Mouse (Mus musculus): ENCODE measurements at regions not wholly inside any gene's neighbourhood (a gene's known extent, or its start where the extent isn't known, plus 50 kb on each side); places are given as distances from the start of the nearest gene placed in this dataset.

GRCm38 (mm10) chr4:58647761-58648295 lies 94.1 kb upstream of the Lpar1 start:
- H3K4me3 ChIP-seq = no peak overlapping the region
- no peak for TF ChIP-seq CTCF (IDR thresholded peaks at IDR 0.05)
- intact Hi-C loops (cut with DNase I) = no loop called here
- no peak overlapping the region for H3K27ac ChIP-seq
- no peak for DNase-seq (ENCODE audit: extremely low spot score in 1 of 2, low spot score in 2 of 2)

DNA sequence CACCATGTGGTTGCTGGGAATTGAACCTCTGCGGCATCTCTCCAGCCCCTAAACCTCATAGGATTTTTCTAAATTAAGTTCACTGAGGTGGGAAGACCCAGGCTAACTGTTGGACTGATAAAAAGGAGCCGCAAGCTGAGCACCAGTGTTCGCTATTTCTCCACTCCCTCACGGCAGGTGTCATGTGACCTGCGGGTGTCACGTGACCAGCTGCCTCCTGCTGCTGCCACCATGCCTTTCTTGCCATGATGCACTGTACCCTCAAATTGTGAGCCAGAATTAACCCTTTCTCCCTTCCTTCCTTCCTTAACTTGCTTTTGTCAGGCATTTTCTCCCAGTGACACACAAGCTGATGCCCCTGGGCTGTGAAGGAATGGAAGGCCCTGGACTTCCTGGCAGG lies 93.1 kb upstream of the Lpar1 start:
- intact Hi-C loops (cut with DNase I) = no loop called here
- TF ChIP-seq CTCF (IDR thresholded peaks at IDR 0.05) = no peak
- no peak for DNase-seq (ENCODE audit: extremely low spot score in 1 of 2, low spot score in 2 of 2)

GRCm38 (mm10) chr4:58643371-58643770 lies 89.7 kb upstream of the Lpar1 start:
- intact Hi-C loops (cut with DNase I) = loop anchor here (5.0 kb wide), 2 partner anchors 94 to 241 kb away; no protein-coding TSS in a partner anchor
- TF ChIP-seq CTCF (IDR thresholded peaks at IDR 0.05) = no peak
- no peak overlapping the region for H3K27ac ChIP-seq
- H3K4me3 ChIP-seq = no peak overlapping the region
- no peak for DNase-seq (ENCODE audit: extremely low spot score in 1 of 2, low spot score in 2 of 2)

More for the DNA sequence above, 93.1 kb upstream of the Lpar1 start:
- Histone ChIP-seq H3K27ac (no peak overlapping the region), H3K4me3 (no peak overlapping the region)

GRCm38 (mm10) chr4:58642236-58642635 lies 88.5 kb upstream of the Lpar1 start:
- peak; percentile 14 for DNase-seq (ENCODE audit: extremely low spot score in 1 of 2, low spot score in 2 of 2)
- Histone ChIP-seq H3K4me3 (no peak overlapping the region), H3K27ac (no peak overlapping the region)
- intact Hi-C loops (cut with DNase I) = loop anchor here (5.0 kb wide), 2 partner anchors 95 to 240 kb away; no protein-coding TSS in a partner anchor
- no peak for TF ChIP-seq CTCF (IDR thresholded peaks at IDR 0.05)

DNA sequence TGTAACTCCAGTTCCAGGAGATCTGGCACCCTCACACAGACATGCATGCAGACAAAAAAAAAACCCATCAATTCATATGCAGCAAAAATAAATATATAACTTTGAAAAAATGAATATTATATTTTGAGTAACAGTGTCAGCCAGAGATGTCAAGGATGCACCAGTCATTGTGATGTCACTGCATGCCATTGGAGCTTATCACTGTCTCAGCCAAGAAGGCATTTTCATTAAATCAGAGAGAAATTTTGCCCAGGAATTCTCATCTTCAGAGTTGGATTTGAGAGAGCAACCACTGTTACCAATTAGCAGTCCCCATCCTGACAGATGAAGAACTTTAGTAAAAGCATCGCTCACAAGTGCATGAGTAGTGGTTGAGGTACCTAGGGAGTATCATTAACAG lies 79.0 kb upstream of the Lpar1 start:
- TF ChIP-seq CTCF (IDR thresholded peaks at IDR 0.05) = no peak
- DNase-seq (ENCODE audit: extremely low spot score in 1 of 2, low spot score in 2 of 2) = no peak
- intact Hi-C loops (cut with DNase I) = no loop called here
- H3K27ac ChIP-seq = no peak overlapping the region
- no peak overlapping the region for H3K4me3 ChIP-seq

GRCm38 (mm10) chr4:58631415-58631814 lies 77.7 kb upstream of the Lpar1 start:
- no peak overlapping the region for H3K27ac ChIP-seq
- DNase-seq (ENCODE audit: extremely low spot score in 1 of 2, low spot score in 2 of 2) = no peak
- intact Hi-C loops (cut with DNase I) = no loop called here
- no peak for TF ChIP-seq CTCF (IDR thresholded peaks at IDR 0.05)
- H3K4me3 ChIP-seq = no peak overlapping the region

- Histone ChIP-seq H3K27ac (no peak overlapping the region), H3K4me3 (no peak overlapping the region)
- no peak for TF ChIP-seq CTCF (IDR thresholded peaks at IDR 0.05)
- intact Hi-C loops (cut with DNase I) = no loop called here
- no peak for DNase-seq (ENCODE audit: extremely low spot score in 1 of 2, low spot score in 2 of 2)
Observed at GRCm38 (mm10) chr4:58627021-58627420, 73.3 kb upstream of the Lpar1 start.

GRCm38 (mm10) chr4:58624059-58624458 lies 70.4 kb upstream of the Lpar1 start:
- DNase-seq (ENCODE audit: extremely low spot score in 1 of 2, low spot score in 2 of 2) = no peak
- Histone ChIP-seq H3K4me3 (no peak overlapping the region), H3K27ac (no peak overlapping the region)
- TF ChIP-seq CTCF (IDR thresholded peaks at IDR 0.05) = peak; percentile 10; the same call in 1 of the 2 replicates
- intact Hi-C loops (cut with DNase I) = no loop called here

DNA sequence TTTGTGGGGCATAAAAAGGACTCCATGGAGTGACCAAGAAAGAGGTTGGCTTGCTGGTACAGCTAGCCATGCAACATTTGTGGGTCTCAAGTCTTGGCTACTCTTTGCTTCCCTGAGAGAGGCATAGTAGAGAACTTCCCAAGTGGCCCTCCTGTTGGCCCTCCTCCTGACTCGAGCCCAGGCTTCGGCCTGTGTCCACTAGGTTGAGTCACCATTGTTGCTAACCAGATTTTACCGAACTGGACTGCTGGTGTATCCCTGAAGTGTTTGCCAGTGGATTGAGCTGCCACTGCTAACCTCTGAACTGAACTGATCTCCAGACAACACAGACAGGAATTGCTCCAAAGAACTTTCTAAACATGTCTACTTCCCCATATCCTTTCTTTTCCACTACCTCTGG lies 66.9 kb upstream of the Lpar1 start:
- no peak for DNase-seq (ENCODE audit: extremely low spot score in 1 of 2, low spot score in 2 of 2)
- no peak overlapping the region for H3K27ac ChIP-seq
- intact Hi-C loops (cut with DNase I) = no loop called here
- no peak overlapping the region for H3K4me3 ChIP-seq
- TF ChIP-seq CTCF (IDR thresholded peaks at IDR 0.05) = no peak

GRCm38 (mm10) chr4:58617261-58617660 lies 63.6 kb upstream of the Lpar1 start:
- intact Hi-C loops (cut with DNase I) = no loop called here
- no peak for DNase-seq (ENCODE audit: extremely low spot score in 1 of 2, low spot score in 2 of 2)
- Histone ChIP-seq H3K27ac (no peak overlapping the region), H3K4me3 (no peak overlapping the region)
- no peak for TF ChIP-seq CTCF (IDR thresholded peaks at IDR 0.05)

DNA sequence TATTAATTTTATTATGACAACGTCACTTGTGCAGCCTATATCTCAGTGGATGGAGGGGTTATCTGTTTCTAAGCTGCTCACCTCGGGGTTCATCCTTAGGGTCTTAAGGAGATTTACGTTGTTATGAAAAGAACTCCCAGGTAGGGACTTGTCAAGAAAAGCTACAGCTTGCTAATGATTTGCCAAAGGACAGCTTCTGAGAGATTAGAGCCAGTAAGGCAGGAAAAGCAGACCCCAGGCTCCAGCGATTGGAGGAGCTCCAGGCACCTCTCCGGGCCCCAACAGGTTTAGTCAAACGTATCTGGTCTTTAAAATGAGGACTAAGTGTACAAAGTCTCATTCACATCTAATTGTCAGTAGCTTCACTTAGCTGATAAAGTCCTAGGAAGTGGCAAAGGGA lies 59.8 kb upstream of the Lpar1 start:
- no peak overlapping the region for H3K27ac ChIP-seq
- TF ChIP-seq CTCF (IDR thresholded peaks at IDR 0.05) = no peak
- no peak for DNase-seq (ENCODE audit: extremely low spot score in 1 of 2, low spot score in 2 of 2)
- H3K4me3 ChIP-seq = no peak overlapping the region
- intact Hi-C loops (cut with DNase I) = no loop called here

GRCm38 (mm10) chr4:58613022-58613421 lies 59.3 kb upstream of the Lpar1 start:
- no peak for DNase-seq (ENCODE audit: extremely low spot score in 1 of 2, low spot score in 2 of 2)
- Histone ChIP-seq H3K4me3 (no peak overlapping the region), H3K27ac (no peak overlapping the region)
- TF ChIP-seq CTCF (IDR thresholded peaks at IDR 0.05) = no peak
- intact Hi-C loops (cut with DNase I) = no loop called here

- no peak for DNase-seq (ENCODE audit: extremely low spot score in 1 of 2, low spot score in 2 of 2)
- intact Hi-C loops (cut with DNase I) = no loop called here
Observed at GRCm38 (mm10) chr4:58607491-58607890, 53.8 kb upstream of the Lpar1 start.

More at GRCm38 (mm10) chr4:58607491-58607890, 53.8 kb upstream of the Lpar1 start:
- H3K4me3 ChIP-seq = no peak overlapping the region
- no peak for TF ChIP-seq CTCF (IDR thresholded peaks at IDR 0.05)
- H3K27ac ChIP-seq = no peak overlapping the region
